Mouse (Mus musculus): ENCODE measurements around the gene Gzf1. TPM values are rescaled to one million over a fixed set of nuclear protein-coding genes. Genes with fewer than 3 reads are reported as not detected.

Gzf1 gene
- polyA plus RNA-seq, 1 experiment: 10.1 TPM

- Histone ChIP-seq H3K36me3 (ENCODE audit: control insufficient read depth, insufficient read depth, low read length) (no peaks in the 10 kb centered on the region), H3K27ac (ENCODE audit: insufficient read depth, low read depth, low read length) (no peak overlapping the region), H3K4me1 (ENCODE audit: control insufficient read depth, insufficient read depth, low read length) (no peaks in the 10 kb centered on the region; the same call in 1 of the 2 replicates), H3K4me3 (ENCODE audit: insufficient read depth, low read depth, low read length) (peak overlapping the region; percentile 80), H3K27me3 (replicated peaks; ENCODE audit: control insufficient read depth, insufficient read depth, low read length) (no peaks in the 10 kb centered on the region)
- under 1% methylated on average over 35 of the region's 35 CpGs for WGBS
- DNase-seq: peak; percentile 26
- TF ChIP-seq CTCF (conservative IDR thresholded peaks at IDR 0.05; ENCODE audit: insufficient read depth, insufficient read length, low read depth, low read length) (no peak), POLR2A (IDR thresholded peaks at IDR 0.05; ENCODE audit: low read depth, low read length) (no peak)
These were observed 50.9 kb downstream of the Gzf1 start for GRCm38 (mm10) chr2:148731614-148732326.

GRCm38 (mm10) chr2:148732327-148733000 lies 51.6 kb downstream of the Gzf1 start, which contains the start of gene Napb:
Gene Napb (minus strand): TSS chr2:148732467.
- WGBS: 5% methylated on average over 18 of the region's 18 CpGs
- Histone ChIP-seq H3K36me3 (ENCODE audit: control insufficient read depth, insufficient read depth, low read length) (no peaks in the 10 kb centered on the region), H3K27me3 (replicated peaks; ENCODE audit: control insufficient read depth, insufficient read depth, low read length) (no peaks in the 10 kb centered on the region), H3K4me1 (ENCODE audit: control insufficient read depth, insufficient read depth, low read length) (no peaks in the 10 kb centered on the region; the same call in 1 of the 2 replicates), H3K4me3 (ENCODE audit: insufficient read depth, low read depth, low read length) (peak within 1 kb of the TSS; percentile 80), H3K27ac (ENCODE audit: insufficient read depth, low read depth, low read length) (no peak within 1 kb of the TSS)
- peak; percentile 97 for DNase-seq
- no peak for TF ChIP-seq CTCF (conservative IDR thresholded peaks at IDR 0.05; ENCODE audit: insufficient read depth, insufficient read length, low read depth, low read length)
- TF ChIP-seq POLR2A (IDR thresholded peaks at IDR 0.05; ENCODE audit: low read depth, low read length): peak; percentile 95

Other genes starting within 250 kb of the Gzf1 start
- gene Cd93, start 237.5 kb upstream of the Gzf1 start, polyA plus RNA-seq (2012; rRNA removed): 8.6 and 10.3 TPM in 2 replicates
- gene Nxt1, start 8.4 kb upstream of the Gzf1 start, polyA plus RNA-seq (2012; rRNA removed): 17.7 and 18.8 TPM in 2 replicates
- gene Napb, start 51.4 kb downstream of the Gzf1 start, polyA plus RNA-seq (2012; rRNA removed): 0.99 and 1.5 TPM in 2 replicates
- gene Cstl1, start 69.3 kb downstream of the Gzf1 start, polyA plus RNA-seq (2012; rRNA removed): not detected in 2 replicates
- not detected in 2 replicates for gene Cst11, start 90.5 kb downstream of the Gzf1 start, polyA plus RNA-seq (2012; rRNA removed)
- not detected in 2 replicates for gene 8030411F24Rik, start 101.0 kb downstream of the Gzf1 start, polyA plus RNA-seq (2012; rRNA removed)
- gene Cst12, start 108.3 kb downstream of the Gzf1 start, polyA plus RNA-seq (2012; rRNA removed): 0.17 TPM in 1 of 2 replicates, not detected in the other
- gene Cst8, start 117.8 kb downstream of the Gzf1 start, polyA plus RNA-seq (2012; rRNA removed): 0.11 TPM in 1 of 2 replicates, not detected in the other
- not detected in 2 replicates for gene Cst13, start 139.1 kb downstream of the Gzf1 start, polyA plus RNA-seq (2012; rRNA removed)
- not detected in 2 replicates for gene Cst9, start 154.1 kb downstream of the Gzf1 start, polyA plus RNA-seq (2012; rRNA removed)
- not detected in 2 replicates for gene 9230104L09Rik, start 184.0 kb downstream of the Gzf1 start, polyA plus RNA-seq (2012; rRNA removed)
- gene Cst3, start 194.7 kb downstream of the Gzf1 start, polyA plus RNA-seq (2012; rRNA removed): 968 and 1,101 TPM in 2 replicates